Mouse (Mus musculus) urinary bladder, postnatal 4 days (tissue): ENCODE data around the gene Sytl4.

ENCODE experiments used
- DNase-seq, 2 experiments: peaks; one replicate each; pipeline ENCODE4 v3.0.0; 2021 to 2022; ENCODE audit warnings: low spot score in 2 of 2

The Sytl4 gene

DNA sequence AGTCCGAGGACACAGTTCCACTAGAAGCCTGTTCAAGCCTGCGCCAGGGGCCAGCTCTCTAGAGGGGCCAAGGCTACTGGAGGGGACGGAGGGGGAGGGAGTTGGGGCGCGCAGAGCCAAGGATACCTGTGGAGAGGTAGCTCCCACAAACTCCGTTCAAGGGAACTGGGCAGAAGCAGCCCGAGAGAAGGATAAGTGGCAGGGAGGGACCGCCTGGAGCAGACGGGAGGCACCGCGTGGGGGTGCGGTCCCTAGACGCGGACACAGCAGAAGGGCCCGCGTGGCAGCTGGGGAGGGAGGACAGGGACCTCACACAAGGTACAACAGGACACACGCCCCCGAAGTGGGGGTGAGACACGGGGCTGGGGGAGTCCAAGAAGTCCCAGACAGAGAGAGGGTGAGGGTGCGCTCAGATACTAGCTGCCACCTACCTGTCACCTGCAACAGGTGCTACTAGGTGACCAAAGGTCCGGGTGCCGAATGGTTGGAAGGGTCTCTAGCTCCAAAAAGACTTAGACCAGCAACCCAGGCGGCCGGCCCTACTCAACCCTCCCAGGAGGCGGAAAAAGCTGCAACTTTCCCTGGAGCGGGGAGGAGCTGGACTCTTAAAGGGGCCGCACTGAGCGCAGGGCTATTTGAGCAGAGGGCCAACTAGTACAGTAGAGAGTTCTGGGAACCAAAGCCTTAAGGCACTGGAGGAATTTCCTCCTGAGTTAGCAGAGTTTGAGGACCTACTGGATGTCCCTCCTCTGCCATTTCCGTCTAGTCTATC, at the start of gene Sytl4:
Gene Sytl4 (minus strand): TSS at position 582 of the 772 bp plus-strand sequence.
- peak; percentile 17 to 60 for DNase-seq

- DNase-seq, result no peak
These were observed 39.1 kb upstream of the Sytl4 start for GRCm38 (mm10) chrX:134020664-134021063.

- peak; percentile 23 to 67 for DNase-seq
These were observed 37.4 kb upstream of the Sytl4 start for GRCm38 (mm10) chrX:134019005-134019404.

DNA sequence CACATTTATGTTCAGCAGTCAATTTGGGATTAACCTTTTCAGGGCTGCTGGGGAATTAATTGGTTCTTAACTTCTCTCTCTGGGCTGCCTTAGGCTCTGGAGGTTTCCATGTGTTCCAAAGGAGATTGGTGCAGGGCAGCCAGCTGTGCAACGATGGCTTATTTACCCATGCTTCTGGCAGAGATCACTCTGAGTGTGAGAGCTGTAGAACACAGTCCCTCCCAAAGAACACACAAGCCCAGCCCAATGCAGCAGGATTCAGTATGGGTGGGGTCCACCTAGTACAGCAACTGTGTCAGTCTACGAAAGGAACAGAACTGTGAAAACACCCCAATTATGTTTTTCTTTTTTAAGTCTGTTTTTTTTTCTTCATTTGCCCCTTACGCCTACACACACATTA, 14.3 kb upstream of the Sytl4 start:
- DNase-seq, result no peak

DNA sequence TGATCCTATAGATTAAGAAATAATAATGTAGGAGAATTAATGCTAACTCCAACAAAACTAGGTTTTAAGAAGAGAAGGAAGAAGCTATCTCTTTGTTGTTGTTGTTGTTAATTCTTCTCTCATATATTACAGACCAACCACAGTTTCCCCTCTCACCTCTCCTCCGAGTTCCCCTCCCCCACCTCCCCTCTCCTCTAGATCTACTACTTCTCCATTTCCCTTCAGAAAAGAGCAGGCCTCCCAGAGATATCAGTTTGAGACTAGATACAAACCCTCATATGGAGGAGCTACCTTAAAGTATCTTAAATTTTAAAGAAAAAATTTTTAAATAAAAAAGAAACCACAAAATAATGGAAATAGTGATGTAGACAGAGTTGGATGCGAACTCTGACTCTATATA, 17.0 kb downstream of the Sytl4 start:
- no peak for DNase-seq

- no peak for DNase-seq
These were observed 21.0 kb downstream of the Sytl4 start for GRCm38 (mm10) chrX:133960617-133961016.

DNA sequence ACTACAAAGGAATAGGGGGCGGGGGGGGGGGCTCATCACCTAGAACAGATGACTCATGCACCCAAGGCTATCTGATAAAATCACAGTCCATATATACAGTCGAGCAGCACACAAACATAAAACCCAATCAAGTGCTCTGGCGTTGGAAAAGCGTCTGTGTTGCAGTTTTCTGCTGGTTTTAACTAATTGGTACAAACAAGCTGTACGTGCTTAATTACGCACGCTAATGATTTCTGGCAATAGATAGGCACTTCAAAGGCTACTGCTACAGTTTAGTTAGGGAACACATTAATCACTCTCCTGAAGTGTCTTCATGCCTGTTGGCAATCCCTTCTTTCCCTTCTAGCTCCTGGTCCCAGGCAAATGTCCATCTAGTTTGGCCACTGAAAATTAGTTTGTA, 27.0 kb downstream of the Sytl4 start:
- DNase-seq, result no peak

DNA sequence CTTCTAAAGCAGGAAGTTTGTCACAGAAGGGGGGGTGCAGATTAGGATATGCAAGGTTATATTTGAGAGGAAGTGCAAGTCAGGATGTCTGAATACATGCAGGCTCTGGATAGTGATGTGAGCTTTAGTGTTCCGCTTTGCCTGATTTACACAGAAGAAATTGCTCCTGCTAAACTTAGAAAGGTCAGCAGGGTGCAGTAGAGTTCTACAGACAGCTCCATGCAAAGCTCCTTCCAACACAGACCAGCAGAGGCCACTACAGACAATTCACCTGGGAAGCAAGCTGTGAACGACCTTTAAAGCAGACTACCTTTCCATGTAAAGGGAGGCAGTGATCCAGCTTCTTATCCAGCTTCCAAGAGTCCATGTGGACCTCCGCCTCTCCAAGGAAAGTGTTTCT, 34.2 kb downstream of the Sytl4 start:
- no peak for DNase-seq

GRCm38 (mm10) chrX:133939561-133939960, 42.1 kb downstream of the Sytl4 start:
- DNase-seq, result no peak

GRCm38 (mm10) chrX:133936605-133937225, 44.9 kb downstream of the Sytl4 start:
- DNase-seq, result no peak

- DNase-seq, result no peak
These were observed 50.2 kb downstream of the Sytl4 start for GRCm38 (mm10) chrX:133931302-133932013.

GRCm38 (mm10) chrX:133926760-133927159, 54.9 kb downstream of the Sytl4 start:
- DNase-seq, result no peak

- DNase-seq, result no peak
These were observed 60.4 kb downstream of the Sytl4 start for GRCm38 (mm10) chrX:133921187-133921586.

GRCm38 (mm10) chrX:133914219-133914618, 67.4 kb downstream of the Sytl4 start:
- no peak for DNase-seq

GRCm38 (mm10) chrX:133913006-133913405, 68.6 kb downstream of the Sytl4 start:
- DNase-seq, result no peak

GRCm38 (mm10) chrX:133911397-133912103, 70.1 kb downstream of the Sytl4 start:
- DNase-seq, result no peak

DNA sequence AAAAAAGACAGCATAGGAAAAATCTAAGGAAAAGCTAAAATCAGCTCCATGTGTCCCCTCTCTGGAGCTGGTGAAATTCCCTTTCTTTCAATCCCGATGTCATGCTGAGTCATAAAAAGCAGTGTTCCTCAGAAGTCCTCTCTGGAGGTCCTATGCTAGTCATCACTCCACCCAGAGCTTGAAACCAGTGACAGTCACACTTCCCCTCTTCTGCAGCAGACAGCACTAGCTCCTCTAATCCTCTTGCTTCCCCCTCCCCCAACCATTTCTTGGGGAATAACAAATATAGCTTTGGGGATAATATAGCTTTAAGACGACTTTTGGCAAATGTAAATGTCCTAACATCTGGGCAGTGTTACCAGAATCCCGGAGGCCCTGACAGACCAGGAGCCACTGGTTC, 73.4 kb downstream of the Sytl4 start, which contains the start of gene Srpx2:
Gene Srpx2 (plus strand): TSS at position 166 of the 400 bp plus-strand sequence.
- DNase-seq, result no peak

DNA sequence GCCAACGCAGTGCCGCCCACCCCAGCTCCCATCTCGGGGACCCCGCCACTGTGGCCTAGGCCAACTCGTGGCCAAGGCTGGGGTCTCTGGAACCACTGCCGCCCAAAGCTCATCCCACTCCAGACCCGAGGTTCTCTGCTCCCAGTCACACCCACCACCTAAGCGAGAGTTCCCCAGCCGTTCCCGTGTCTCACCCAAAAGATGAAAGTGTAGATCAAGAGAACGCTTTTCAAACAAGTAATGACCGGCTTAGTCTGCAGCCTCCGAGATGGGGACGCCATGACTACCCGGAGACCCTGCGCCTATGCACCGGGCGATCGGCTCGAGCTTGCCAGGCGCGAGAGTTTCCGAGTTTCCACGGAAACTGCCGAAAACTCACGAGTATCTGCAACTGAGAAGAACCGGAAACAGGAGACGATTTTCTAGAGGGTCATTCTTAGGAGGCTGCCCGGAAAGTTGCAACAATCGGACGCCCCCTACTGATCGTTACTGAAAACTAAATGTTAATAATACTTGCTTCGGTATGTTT, 83.5 kb downstream of the Sytl4 start, which contains the start of gene Tspan6:
Gene Tspan6 (minus strand): TSS at position 416 of the 529 bp plus-strand sequence.
- peak; percentile 69 to 79 for DNase-seq

DNA sequence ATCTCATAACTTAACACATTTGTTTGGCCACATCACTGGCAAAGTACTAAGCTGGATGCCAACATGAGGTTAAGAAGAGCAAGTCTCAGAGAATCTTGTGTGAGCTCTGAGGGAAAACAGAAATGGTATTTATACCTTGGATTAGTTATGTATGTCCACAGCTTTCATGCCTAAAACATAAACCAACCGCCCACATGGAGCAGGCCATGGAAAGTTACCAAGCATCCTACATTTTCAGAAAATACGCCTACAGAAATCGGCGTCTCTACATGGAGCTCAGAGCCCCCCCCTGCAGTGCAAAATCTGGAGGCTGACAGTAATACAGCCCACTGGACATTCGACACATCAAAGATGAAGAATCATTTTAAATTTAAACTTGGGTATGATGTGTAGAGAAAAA, 93.5 kb downstream of the Sytl4 start:
- DNase-seq, result no peak

DNA sequence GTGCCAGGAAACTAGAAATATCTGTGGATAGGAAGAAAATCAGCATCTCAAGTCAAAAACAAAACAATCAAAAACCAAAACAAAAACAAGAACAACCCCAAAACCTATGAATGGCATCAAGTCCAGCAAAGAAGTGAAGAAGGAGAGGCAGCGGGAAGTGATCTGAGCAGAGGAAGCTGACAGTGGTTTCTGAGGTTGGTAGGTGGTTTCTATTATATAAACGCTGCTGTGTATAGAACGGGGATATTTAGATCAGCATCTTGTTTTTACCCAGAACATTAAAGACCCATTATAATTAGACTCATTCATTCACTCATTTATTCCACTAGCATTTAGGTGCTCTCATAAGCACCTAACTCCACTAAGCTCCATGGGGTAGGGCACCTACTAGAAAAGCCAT, 94.3 kb downstream of the Sytl4 start:
- no peak for DNase-seq
